Mouse (Mus musculus): ENCODE results near the gene Sipa1l1. TPM values are rescaled to one million over a fixed set of nuclear protein-coding genes. Genes with fewer than 3 reads are reported as not detected.
"Not testable (repeated sequence)": the region's sequence is repeated elsewhere in the genome, so short reads cannot be mapped to it uniquely, and the experiment has no call there.

The Sipa1l1 gene
- polyA plus RNA-seq, 1 experiment = 12.0 TPM

GRCm38 (mm10) chr12:82485466-82485865 lies 316.3 kb downstream of the Sipa1l1 start:
- Histone ChIP-seq H3K9me3 (peaks cover 22% of the 10 kb centered on the region), H3K4me3 (replicated peaks) (no peak overlapping the region), H3K4me1 (peaks cover 8% of the 10 kb centered on the region), H3K36me3 (replicated peaks; ENCODE audit: low read length) (no peaks in the 10 kb centered on the region), H3K27me3 (replicated peaks) (peaks cover 18% of the 10 kb centered on the region)
- no peak for TF ChIP-seq FLI1 (IDR thresholded peaks at IDR 0.05; ENCODE audit: low read length)
- TF ChIP-seq GATA1 (IDR thresholded peaks at IDR 0.05; ENCODE audit: borderline replicate concordance, low read length) = no peak

GRCm38 (mm10) chr12:82486829-82487560 lies 317.9 kb downstream of the Sipa1l1 start:
- Histone ChIP-seq H3K4me3 (replicated peaks) (no peak overlapping the region), H3K36me3 (replicated peaks; ENCODE audit: low read length) (no peaks in the 10 kb centered on the region), H3K9me3 (peaks cover 22% of the 10 kb centered on the region), H3K27me3 (replicated peaks) (peaks cover 22% of the 10 kb centered on the region), H3K4me1 (peaks cover 8% of the 10 kb centered on the region)
- TF ChIP-seq FLI1 (IDR thresholded peaks at IDR 0.05; ENCODE audit: low read length) (no peak), GATA1 (IDR thresholded peaks at IDR 0.05; ENCODE audit: borderline replicate concordance, low read length) (no peak)

DNA sequence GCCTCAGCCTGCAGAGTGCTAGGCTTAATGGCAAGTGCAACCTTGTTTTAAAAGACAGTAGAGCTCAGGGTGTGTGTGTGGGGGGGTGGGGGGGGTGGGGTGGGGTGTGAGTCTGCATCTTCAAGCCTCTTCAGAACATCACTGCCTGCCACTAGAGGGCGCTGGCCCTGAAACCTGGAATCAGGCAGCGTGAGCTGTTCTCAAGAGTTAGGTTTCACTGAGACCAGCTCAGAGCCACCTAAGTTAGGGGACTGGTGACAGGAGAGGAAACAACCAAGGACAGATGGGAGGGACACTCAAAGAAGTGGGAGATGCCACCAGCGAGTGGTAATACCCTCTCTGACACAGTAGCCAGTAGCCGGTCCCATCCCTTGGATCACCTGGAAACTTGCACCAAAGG lies 320.0 kb downstream of the Sipa1l1 start:
- Histone ChIP-seq H3K9me3 (peaks cover 16% of the 10 kb centered on the region), H3K4me1 (peaks cover 8% of the 10 kb centered on the region), H3K27me3 (replicated peaks) (peaks cover 22% of the 10 kb centered on the region), H3K36me3 (replicated peaks; ENCODE audit: low read length) (no peaks in the 10 kb centered on the region), H3K4me3 (replicated peaks) (no peak overlapping the region)
- TF ChIP-seq FLI1 (IDR thresholded peaks at IDR 0.05; ENCODE audit: low read length) = no peak
- TF ChIP-seq GATA1 (IDR thresholded peaks at IDR 0.05; ENCODE audit: borderline replicate concordance, low read length) = no peak

DNA sequence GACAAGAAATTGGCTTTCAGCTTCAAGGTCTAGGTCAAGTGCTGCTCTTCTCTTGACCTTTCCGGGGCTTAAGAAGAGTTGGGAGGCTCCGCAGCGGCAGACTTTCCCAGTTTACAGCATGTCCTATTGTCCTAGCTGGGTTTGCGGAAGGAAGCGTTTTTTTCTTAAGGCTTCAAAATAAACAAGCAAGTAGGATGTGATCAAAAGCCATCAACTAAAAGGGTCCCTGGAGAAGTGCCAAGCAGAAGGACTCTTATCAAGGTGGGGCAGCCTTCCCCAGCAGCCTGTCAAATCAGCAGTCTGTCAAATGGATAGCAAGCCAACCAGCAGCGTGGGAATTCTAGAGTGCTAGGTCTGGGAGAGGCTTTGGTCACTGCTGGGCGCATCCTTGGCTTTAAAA lies 320.5 kb downstream of the Sipa1l1 start:
- H3K4me1 ChIP-seq = peaks cover 8% of the 10 kb centered on the region
- peaks cover 11% of the 10 kb centered on the region for H3K9me3 ChIP-seq
- no peaks in the 10 kb centered on the region for H3K36me3 ChIP-seq (replicated peaks; ENCODE audit: low read length)
- H3K4me3 ChIP-seq (replicated peaks) = no peak overlapping the region
- peaks cover 20% of the 10 kb centered on the region for H3K27me3 ChIP-seq (replicated peaks)
- TF ChIP-seq FLI1 (IDR thresholded peaks at IDR 0.05; ENCODE audit: low read length) = no peak
- TF ChIP-seq GATA1 (IDR thresholded peaks at IDR 0.05; ENCODE audit: borderline replicate concordance, low read length) = no peak

- TF ChIP-seq GATA1 (IDR thresholded peaks at IDR 0.05; ENCODE audit: borderline replicate concordance, low read length) = no peak
- TF ChIP-seq FLI1 (IDR thresholded peaks at IDR 0.05; ENCODE audit: low read length) = no peak
- Histone ChIP-seq H3K4me3 (replicated peaks) (no peak overlapping the region), H3K9me3 (no peaks in the 10 kb centered on the region), H3K27me3 (replicated peaks) (peaks cover 9% of the 10 kb centered on the region), H3K36me3 (replicated peaks; ENCODE audit: low read length) (no peaks in the 10 kb centered on the region), H3K4me1 (peaks cover 8% of the 10 kb centered on the region)
These were observed 323.3 kb downstream of the Sipa1l1 start for GRCm38 (mm10) chr12:82492456-82492855.

- not testable (repeated sequence) for H3K4me1 ChIP-seq; H3K36me3 ChIP-seq (replicated peaks; ENCODE audit: low read length); H3K9me3 ChIP-seq; H3K27me3 ChIP-seq (replicated peaks); H3K4me3 ChIP-seq (replicated peaks)
These were observed 324.1 kb downstream of the Sipa1l1 start for GRCm38 (mm10) chr12:82493260-82493659.

DNA sequence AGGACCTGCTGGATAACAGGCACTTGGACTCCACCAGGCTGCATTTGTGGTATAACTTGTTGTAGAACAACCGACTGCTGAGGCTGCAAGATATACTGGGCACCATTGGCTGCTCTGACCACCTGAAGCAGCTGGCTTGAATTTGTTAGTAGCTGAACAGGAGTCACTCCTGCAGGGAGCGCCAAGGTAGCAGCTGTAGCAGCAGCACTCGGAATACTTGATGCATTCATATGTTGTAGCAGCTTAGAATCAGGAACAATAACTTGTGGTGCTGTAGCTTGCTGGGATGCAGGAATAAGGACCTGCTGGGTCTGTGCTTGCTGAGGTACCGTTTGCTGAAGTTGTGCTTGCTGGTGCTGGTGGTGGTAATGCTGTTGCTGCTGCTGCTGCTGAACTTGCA lies 326.8 kb downstream of the Sipa1l1 start:
- Histone ChIP-seq H3K27me3 (replicated peaks) (peaks cover 3% of the 10 kb centered on the region), H3K36me3 (replicated peaks; ENCODE audit: low read length) (no peaks in the 10 kb centered on the region), H3K4me1 (no peaks in the 10 kb centered on the region), H3K9me3 (no peaks in the 10 kb centered on the region), H3K4me3 (replicated peaks) (no peak overlapping the region)
- TF ChIP-seq GATA1 (IDR thresholded peaks at IDR 0.05; ENCODE audit: borderline replicate concordance, low read length) (no peak), FLI1 (IDR thresholded peaks at IDR 0.05; ENCODE audit: low read length) (no peak)

DNA sequence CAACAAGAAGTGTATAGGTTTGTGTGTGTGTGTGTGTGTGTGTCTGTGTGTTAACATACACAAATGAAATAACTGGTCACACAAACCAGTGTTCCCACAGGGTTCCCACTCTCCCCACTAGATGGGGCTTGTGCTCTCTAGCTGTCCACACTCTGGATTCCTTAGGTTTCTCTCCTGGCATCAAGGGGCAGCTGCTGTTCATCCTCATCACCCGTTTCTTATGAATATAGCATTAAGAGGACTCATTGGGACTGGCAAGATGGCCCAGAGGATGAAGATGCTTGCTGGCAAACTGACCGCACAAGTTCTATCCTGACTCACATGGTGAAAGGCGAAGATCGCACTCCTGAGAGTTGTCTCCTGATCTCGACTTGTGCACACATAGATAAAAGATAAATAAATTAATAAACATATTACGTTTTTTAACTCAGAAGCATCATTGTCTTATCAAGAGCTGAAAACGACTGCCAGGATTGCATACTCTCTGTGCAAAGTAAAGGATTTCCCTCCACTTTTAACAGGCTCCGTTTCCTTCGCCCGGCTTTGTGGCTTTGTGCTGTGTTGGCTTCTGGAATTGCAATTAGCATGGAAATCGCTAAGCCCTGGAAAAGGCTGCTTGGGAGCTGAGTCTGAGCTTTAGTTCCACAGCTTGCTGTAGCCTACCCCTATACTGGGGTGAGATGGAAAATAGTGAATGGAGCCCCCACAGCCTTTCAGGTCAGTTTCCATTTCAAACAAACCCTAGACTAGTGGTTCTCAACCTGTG lies 328.9 kb downstream of the Sipa1l1 start:
- Histone ChIP-seq H3K4me3 (replicated peaks) (no peak overlapping the region), H3K36me3 (replicated peaks; ENCODE audit: low read length) (no peaks in the 10 kb centered on the region), H3K4me1 (no peaks in the 10 kb centered on the region), H3K9me3 (no peaks in the 10 kb centered on the region), H3K27me3 (replicated peaks) (peaks cover 1% of the 10 kb centered on the region)
- TF ChIP-seq GATA1 (IDR thresholded peaks at IDR 0.05; ENCODE audit: borderline replicate concordance, low read length) = no peak

- no peak for TF ChIP-seq FLI1 (IDR thresholded peaks at IDR 0.05; ENCODE audit: low read length)
- no peak for TF ChIP-seq GATA1 (IDR thresholded peaks at IDR 0.05; ENCODE audit: borderline replicate concordance, low read length)
- H3K36me3 ChIP-seq (replicated peaks; ENCODE audit: low read length) = no peaks in the 10 kb centered on the region
These were observed 329.6 kb downstream of the Sipa1l1 start for GRCm38 (mm10) chr12:82498701-82499100.

DNA sequence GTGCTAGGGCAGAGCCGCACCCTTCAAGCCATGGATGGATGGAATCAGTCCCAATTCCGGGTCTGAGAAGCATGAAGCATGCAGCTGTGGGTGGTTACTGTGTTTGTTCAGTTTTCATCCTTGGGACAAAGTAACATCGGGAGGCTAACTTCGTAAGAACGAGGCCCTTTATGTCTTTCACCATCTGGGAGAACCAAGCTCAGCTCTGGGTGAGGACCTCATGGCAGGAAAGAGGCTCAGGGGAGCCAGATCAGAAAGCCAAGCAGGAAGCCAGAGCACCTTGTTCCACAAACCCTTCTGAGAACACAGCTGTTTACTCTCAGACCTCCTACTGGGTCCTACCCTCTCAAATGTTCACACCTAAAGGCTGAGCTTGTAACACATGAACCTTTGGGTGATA lies 330.6 kb downstream of the Sipa1l1 start:
- TF ChIP-seq GATA1 (IDR thresholded peaks at IDR 0.05; ENCODE audit: borderline replicate concordance, low read length) = no peak
- TF ChIP-seq FLI1 (IDR thresholded peaks at IDR 0.05; ENCODE audit: low read length) = no peak
- Histone ChIP-seq H3K36me3 (replicated peaks; ENCODE audit: low read length) (no peaks in the 10 kb centered on the region), H3K4me1 (no peaks in the 10 kb centered on the region), H3K4me3 (replicated peaks) (no peak overlapping the region), H3K9me3 (peaks cover 3% of the 10 kb centered on the region; the same call in 1 of the 2 replicates), H3K27me3 (replicated peaks) (peaks cover 1% of the 10 kb centered on the region)

More at GRCm38 (mm10) chr12:82498701-82499100, 329.6 kb downstream of the Sipa1l1 start:
- H3K27me3 ChIP-seq (replicated peaks) = peaks cover 1% of the 10 kb centered on the region
- H3K4me1 ChIP-seq = no peaks in the 10 kb centered on the region
- H3K4me3 ChIP-seq (replicated peaks) = no peak overlapping the region
- peaks cover 3% of the 10 kb centered on the region; the same call in 1 of the 2 replicates for H3K9me3 ChIP-seq
